Mouse (Mus musculus): ENCODE measurements around the gene Nek6. TPM values are rescaled to one million over a fixed set of nuclear protein-coding genes. Genes with fewer than 3 reads are reported as not detected.

The Nek6 gene
- polyA plus RNA-seq, 1 experiment from 2014 or later = 60.8 TPM

DNA sequence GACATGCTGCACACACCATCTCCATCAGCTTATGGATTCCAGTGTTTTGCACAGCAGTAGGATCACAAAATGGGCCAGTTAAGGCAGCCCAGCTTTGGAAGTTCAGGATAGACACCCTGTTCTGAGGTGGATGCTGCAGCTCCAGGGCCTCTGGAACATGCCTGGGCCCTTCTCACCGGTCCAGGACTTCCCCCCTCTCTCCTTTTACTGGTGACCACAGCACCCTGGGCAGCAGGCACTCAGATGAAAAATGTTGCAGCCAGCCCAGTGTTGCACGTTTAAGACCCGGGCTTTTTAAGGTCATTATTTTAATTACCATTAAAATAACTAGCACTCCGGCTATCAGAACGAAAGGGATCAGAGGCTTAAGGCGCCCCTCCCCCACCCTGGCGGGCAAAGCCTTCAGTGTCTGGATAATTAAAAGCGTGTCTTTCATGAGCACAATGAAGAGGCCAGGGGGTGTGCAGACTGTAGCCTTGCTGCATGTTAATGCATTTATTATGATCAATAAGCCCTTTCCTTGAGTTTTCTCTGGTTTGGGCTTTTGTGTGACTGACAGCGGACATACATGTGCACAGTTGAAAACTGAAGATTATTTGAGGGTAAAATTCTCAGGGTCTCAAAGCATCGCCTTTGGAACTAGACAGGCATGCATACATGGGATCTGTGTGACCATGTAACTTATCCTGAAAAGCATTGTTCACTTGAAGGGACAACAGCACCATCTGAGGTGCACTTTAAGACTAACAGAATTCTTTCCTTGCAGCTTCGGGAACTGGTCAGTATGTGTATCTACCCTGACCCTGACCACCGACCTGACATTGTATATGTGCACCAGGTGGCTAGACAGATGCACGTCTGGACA, 73.3 kb downstream of the Nek6 start:
- Histone ChIP-seq H3K9me3 (replicated peaks) (no peaks in the 10 kb centered on the region), H3K27me3 (no peaks in the 10 kb centered on the region), H3K27ac (no peak overlapping the region), H3K9ac (no peak overlapping the region), H3K4me2 (no peak overlapping the region), H3K4me1 (replicated peaks) (peaks cover 13% of the 10 kb centered on the region), H3K36me3 (peaks cover 40% of the 10 kb centered on the region), H3K4me3 (no peak overlapping the region)
- no peak for ATAC-seq (replicated peaks; ENCODE audit: insufficient number of reproducible peaks, insufficient read depth, low FRiP score, low read depth)
- WGBS = 60% methylated on average over 13 of the region's 13 CpGs

DNA sequence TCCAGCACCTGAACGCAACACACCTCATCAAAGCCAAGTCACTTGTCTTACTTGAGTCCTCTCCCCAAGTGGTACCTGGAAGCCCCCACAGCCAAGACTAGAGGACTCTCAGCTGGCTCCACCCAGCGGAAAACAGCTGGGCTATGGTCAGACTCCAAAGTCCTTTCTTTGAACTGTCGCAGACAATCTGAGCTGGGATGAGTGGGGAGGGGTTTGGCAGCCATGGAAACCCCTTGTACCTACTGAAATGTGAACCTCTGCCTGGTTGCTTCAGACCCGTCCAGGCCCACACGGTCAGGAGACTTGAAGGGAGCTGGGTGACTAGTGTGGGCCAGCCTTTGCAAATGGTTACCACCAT, 73.9 kb downstream of the Nek6 start:
- no peak for ATAC-seq (replicated peaks; ENCODE audit: insufficient number of reproducible peaks, insufficient read depth, low FRiP score, low read depth)
- WGBS = 64% methylated on average over 5 of the region's 5 CpGs
- peaks cover 41% of the 10 kb centered on the region for H3K36me3 ChIP-seq

DNA sequence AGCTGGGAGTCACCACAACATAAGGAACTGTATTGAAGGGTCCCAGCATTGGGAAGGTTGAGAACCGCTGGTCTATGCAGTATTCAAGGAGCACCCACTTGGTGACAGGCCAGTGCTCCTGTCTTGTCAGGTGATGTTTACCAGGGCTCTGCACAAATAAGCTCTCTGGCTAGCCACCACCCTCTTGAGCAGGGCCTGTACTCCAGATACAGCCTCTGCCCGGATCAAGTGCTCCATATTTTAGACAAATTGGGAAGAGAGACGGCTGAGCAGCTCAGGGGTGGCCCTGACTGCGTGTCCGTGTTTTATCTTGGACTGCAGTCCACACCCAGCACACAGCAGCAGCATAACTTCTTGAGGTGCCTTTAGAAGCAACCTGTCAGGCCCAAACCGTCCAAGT, 75.3 kb downstream of the Nek6 start:
- Histone ChIP-seq H3K27ac (peak overlapping the region; percentile 50; the same call in 1 of the 2 replicates), H3K27me3 (no peaks in the 10 kb centered on the region), H3K9ac (no peak overlapping the region), H3K36me3 (peaks cover 41% of the 10 kb centered on the region), H3K4me2 (no peak overlapping the region), H3K4me1 (replicated peaks) (peaks cover 15% of the 10 kb centered on the region), H3K4me3 (no peak overlapping the region), H3K9me3 (replicated peaks) (no peaks in the 10 kb centered on the region)
- 38% methylated on average over 6 of the region's 6 CpGs for WGBS
- no peak for ATAC-seq (replicated peaks; ENCODE audit: insufficient number of reproducible peaks, insufficient read depth, low FRiP score, low read depth)

More for the DNA sequence above, 73.9 kb downstream of the Nek6 start:
- H3K27me3 ChIP-seq = no peaks in the 10 kb centered on the region
- no peak overlapping the region for H3K4me2 ChIP-seq
- no peak overlapping the region for H3K4me3 ChIP-seq
- H3K27ac ChIP-seq = no peak overlapping the region
- H3K4me1 ChIP-seq (replicated peaks) = peaks cover 13% of the 10 kb centered on the region
- no peak overlapping the region for H3K9ac ChIP-seq
- H3K9me3 ChIP-seq (replicated peaks) = no peaks in the 10 kb centered on the region

DNA sequence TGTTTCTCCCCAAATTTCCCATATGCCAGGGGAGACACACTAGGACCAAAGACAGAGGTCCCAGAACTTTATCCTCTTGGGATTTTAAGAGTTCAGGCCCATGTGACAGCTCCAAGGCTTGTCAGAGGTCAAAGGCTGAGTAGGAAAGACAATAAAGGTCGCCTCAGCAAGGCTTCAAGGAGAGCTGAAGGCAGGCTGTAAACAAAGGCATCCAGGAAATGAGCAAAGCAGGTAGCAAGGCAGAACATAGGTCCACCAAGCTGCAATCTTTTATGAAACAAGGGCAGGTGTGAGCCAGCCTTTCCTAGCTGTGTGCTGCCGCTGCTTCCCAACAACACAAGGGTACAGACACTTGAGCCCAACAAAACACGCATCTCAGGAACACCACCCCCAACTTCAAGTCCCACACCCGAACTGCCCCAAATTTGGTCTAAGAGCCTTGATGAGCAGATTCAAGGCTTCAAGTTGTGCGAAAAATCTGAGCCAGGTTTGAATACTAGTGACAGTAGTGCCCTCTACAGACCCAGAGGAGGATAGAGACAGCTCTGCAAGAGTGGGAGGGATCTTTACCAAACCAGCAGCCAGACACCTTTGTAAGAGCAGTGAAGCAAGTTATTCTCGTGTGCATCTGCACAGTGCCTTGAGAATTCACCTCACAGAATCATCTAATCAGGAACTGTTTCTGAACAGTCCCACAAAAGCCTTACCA, 80.5 kb downstream of the Nek6 start:
- H3K27me3 ChIP-seq = no peaks in the 10 kb centered on the region
- H3K9me3 ChIP-seq (replicated peaks) = no peaks in the 10 kb centered on the region
- no peak overlapping the region for H3K4me3 ChIP-seq
- 56% methylated on average over 6 of the region's 6 CpGs for WGBS
- no peak overlapping the region for H3K27ac ChIP-seq
- peaks cover 16% of the 10 kb centered on the region for H3K4me1 ChIP-seq (replicated peaks)
- no peak for ATAC-seq (replicated peaks; ENCODE audit: insufficient number of reproducible peaks, insufficient read depth, low FRiP score, low read depth)
- H3K4me2 ChIP-seq = no peak overlapping the region
- H3K36me3 ChIP-seq = peaks cover 26% of the 10 kb centered on the region
- no peak overlapping the region for H3K9ac ChIP-seq

DNA sequence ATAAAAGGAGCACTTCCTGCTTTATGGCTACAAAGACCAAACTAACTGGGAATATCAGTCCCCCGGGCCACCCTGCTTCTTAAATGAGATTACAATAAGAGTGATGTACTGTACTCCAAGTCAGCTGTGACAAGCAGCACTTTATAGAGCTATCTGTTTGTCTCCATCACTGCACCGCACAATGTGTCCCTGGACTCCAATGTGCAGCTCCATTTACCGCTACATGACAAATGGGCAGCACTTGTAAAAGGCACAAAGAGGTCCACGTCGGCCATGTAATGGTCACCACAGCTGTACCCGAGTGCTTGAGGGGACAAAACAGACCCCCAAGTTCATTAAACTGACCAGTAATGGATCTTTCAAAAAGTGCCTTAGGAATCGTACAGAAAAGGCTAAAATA, 83.4 kb downstream of the Nek6 start:
- H3K4me2 ChIP-seq = no peak overlapping the region
- no peak overlapping the region for H3K4me3 ChIP-seq
- H3K9me3 ChIP-seq (replicated peaks) = no peaks in the 10 kb centered on the region
- peaks cover 9% of the 10 kb centered on the region; the same call in 1 of the 2 replicates for H3K4me1 ChIP-seq (replicated peaks)
- 0 out of 2 replicates have a peak, but pooled peaks cover under 1% of the 10 kb centered on the region for H3K36me3 ChIP-seq
- no peaks in the 10 kb centered on the region for H3K27me3 ChIP-seq
- WGBS = 77% methylated on average over 7 of the region's 7 CpGs
- H3K27ac ChIP-seq = no peak overlapping the region
- ATAC-seq (replicated peaks; ENCODE audit: insufficient number of reproducible peaks, insufficient read depth, low FRiP score, low read depth) = no peak
- no peak overlapping the region for H3K9ac ChIP-seq

DNA sequence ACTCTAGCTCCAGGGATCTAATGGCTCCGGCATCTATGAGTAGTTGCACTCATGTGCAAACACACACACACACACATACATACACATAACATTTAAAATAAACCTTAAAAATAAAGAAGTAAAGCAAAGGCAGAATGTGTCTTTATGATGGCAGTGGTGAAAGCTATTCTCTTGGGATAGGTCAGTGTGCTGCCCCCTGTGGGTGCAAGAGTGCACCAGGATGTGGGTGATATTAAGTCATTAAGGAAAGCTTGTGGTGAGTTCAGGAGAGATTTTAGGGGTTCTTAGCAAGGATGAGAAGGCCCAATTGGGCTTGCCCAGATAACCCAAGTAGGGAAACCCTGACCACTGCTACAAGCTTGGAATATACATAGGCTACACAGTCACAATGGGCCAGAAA, 86.5 kb downstream of the Nek6 start:
- H3K36me3 ChIP-seq = no peaks in the 10 kb centered on the region
- no peak overlapping the region for H3K27ac ChIP-seq
- ATAC-seq (replicated peaks; ENCODE audit: insufficient number of reproducible peaks, insufficient read depth, low FRiP score, low read depth) = no peak
- no peaks in the 10 kb centered on the region for H3K27me3 ChIP-seq
- WGBS = 75% methylated on average over 1 of the region's 1 CpGs
- H3K9ac ChIP-seq = no peak overlapping the region
- no peak overlapping the region for H3K4me3 ChIP-seq
- H3K9me3 ChIP-seq (replicated peaks) = no peaks in the 10 kb centered on the region
- no peak overlapping the region for H3K4me2 ChIP-seq
- H3K4me1 ChIP-seq (replicated peaks) = no peaks in the 10 kb centered on the region; the same call in 1 of the 2 replicates

DNA sequence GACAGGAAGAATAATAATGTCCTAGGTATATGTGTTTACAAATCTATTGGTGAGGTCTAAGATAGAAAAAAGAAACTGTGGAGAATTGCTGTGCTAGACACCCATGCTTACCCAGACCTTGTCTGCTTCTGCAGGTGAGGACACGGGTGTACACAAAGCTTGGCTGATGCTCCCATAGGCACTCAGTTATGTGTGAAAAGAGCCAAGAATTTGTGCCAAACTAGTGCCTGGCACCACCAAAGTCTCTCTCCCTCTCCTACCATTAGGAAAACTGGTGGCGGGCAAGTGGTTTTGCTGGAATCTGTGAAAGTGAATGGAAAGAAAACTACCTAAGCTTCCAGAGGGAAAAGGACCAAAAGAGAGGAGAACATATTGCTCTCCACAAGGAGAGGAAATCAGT, 87.0 kb downstream of the Nek6 start:
- no peak for ATAC-seq (replicated peaks; ENCODE audit: insufficient number of reproducible peaks, insufficient read depth, low FRiP score, low read depth)
- Histone ChIP-seq H3K4me1 (replicated peaks) (no peaks in the 10 kb centered on the region; the same call in 1 of the 2 replicates), H3K4me3 (no peak overlapping the region), H3K27ac (no peak overlapping the region), H3K36me3 (no peaks in the 10 kb centered on the region), H3K9ac (no peak overlapping the region), H3K27me3 (no peaks in the 10 kb centered on the region), H3K9me3 (replicated peaks) (no peaks in the 10 kb centered on the region), H3K4me2 (no peak overlapping the region)
- 95% methylated on average over 2 of the region's 2 CpGs for WGBS

DNA sequence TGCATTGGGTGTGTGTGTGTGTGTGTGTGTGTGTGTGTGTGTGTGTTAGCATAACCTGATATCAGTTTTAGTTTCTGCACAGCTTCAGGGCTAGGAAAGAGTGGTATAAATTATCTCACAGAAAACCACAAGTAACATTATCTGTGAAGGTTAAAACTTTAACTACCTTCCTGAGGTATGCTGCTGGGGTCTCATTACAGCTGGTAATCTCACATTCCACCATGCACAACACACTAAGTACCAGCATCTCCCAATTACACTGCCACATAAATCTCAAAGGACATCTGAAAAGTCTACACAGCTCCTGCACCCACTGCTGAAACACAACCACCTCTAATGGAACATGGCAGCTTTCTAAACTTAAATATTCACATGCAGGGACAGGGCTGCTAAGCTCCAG, 89.4 kb downstream of the Nek6 start:
- no peaks in the 10 kb centered on the region for H3K27me3 ChIP-seq
- H3K4me1 ChIP-seq (replicated peaks) = no peaks in the 10 kb centered on the region; the same call in 1 of the 2 replicates
- H3K4me2 ChIP-seq = no peak overlapping the region
- no peak overlapping the region for H3K9ac ChIP-seq
- no peak for ATAC-seq (replicated peaks; ENCODE audit: insufficient number of reproducible peaks, insufficient read depth, low FRiP score, low read depth)
- no peak overlapping the region for H3K27ac ChIP-seq
- no peak overlapping the region for H3K4me3 ChIP-seq
- H3K36me3 ChIP-seq = no peaks in the 10 kb centered on the region
- H3K9me3 ChIP-seq (replicated peaks) = no peaks in the 10 kb centered on the region

DNA sequence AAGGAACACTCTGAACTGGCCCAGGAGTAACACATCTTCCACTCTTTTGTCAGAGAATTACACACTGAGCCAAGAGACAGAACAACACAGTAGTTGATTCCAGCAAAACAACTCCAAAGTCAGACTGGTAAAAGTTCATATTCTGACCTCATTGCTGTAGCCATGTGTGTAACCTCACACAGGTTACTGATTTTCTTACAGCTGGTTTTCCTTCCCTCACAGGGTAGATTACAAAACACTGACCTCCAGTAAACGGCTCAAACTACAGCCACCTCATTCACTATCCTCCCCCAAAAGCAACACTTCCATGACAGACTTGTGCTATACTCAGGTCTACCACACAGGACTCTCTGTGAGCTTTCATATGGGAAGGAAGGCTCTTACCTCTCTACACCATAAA, 96.3 kb downstream of the Nek6 start:
- no peak overlapping the region for H3K4me2 ChIP-seq
- H3K36me3 ChIP-seq = peaks cover 6% of the 10 kb centered on the region
- H3K9me3 ChIP-seq (replicated peaks) = no peaks in the 10 kb centered on the region
- H3K27ac ChIP-seq = no peak overlapping the region
- no peak overlapping the region for H3K4me3 ChIP-seq
- H3K9ac ChIP-seq = no peak overlapping the region
- no peaks in the 10 kb centered on the region for H3K27me3 ChIP-seq
- ATAC-seq (replicated peaks; ENCODE audit: insufficient number of reproducible peaks, insufficient read depth, low FRiP score, low read depth) = no peak
- WGBS = 82% methylated on average over 1 of the region's 1 CpGs
- H3K4me1 ChIP-seq (replicated peaks) = peaks cover 5% of the 10 kb centered on the region; the same call in 1 of the 2 replicates

DNA sequence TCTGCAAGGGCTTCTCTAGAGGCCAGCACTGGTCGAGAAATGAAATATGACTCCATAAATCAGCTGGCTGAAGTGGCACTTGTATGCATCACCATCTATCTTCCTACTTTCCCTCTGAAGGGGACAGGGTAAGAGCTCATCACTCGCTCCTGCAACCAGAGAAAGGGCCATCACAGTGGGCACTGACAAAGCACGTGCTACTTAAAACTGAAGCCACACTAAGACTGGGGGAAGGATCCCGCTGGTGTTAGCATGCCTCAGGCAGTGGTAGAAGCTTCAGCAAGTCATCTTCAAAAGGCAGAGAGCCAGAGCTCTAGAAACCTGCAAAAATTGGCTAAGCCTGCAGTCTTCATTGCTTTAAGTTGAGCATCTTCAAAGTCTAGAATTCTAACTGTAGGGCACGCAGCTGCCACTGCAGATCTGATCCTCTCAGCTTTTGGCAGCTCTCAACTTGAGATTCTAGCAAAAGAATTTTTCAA, 97.4 kb downstream of the Nek6 start:
- Histone ChIP-seq H3K4me3 (no peak overlapping the region), H3K27ac (no peak overlapping the region), H3K4me2 (no peak overlapping the region), H3K4me1 (replicated peaks) (peaks cover 5% of the 10 kb centered on the region), H3K27me3 (no peaks in the 10 kb centered on the region), H3K9me3 (replicated peaks) (no peaks in the 10 kb centered on the region), H3K9ac (no peak overlapping the region), H3K36me3 (peaks cover 11% of the 10 kb centered on the region)
- WGBS = 69% methylated on average over 5 of the region's 5 CpGs
- no peak for ATAC-seq (replicated peaks; ENCODE audit: insufficient number of reproducible peaks, insufficient read depth, low FRiP score, low read depth)

DNA sequence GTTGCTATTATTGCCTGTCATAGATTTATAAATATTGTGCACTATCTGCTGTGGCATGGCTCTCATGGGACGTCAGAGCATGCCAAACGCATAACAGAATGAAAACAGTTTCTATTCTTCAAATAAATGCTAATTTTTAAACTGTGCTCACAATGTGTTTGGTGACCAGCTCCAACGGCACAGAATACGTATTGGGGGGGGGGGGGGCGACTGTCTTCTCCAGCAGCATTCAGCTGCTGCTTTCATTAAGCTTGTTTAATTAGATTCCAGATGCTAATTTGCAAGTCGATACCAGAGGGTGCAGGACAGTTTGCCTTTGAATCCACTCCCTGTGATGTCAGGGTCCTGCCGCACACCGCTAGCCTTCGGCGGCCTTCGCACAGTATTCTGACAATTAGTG, 97.9 kb downstream of the Nek6 start:
- peaks cover 5% of the 10 kb centered on the region for H3K4me1 ChIP-seq (replicated peaks)
- H3K27ac ChIP-seq = no peak overlapping the region
- H3K27me3 ChIP-seq = no peaks in the 10 kb centered on the region
- 87% methylated on average over 11 of the region's 11 CpGs for WGBS
- ATAC-seq (replicated peaks; ENCODE audit: insufficient number of reproducible peaks, insufficient read depth, low FRiP score, low read depth) = no peak
- peaks cover 11% of the 10 kb centered on the region for H3K36me3 ChIP-seq
- no peak overlapping the region for H3K4me3 ChIP-seq
- H3K9ac ChIP-seq = no peak overlapping the region
- no peaks in the 10 kb centered on the region for H3K9me3 ChIP-seq (replicated peaks)
- no peak overlapping the region for H3K4me2 ChIP-seq

Data from heart, embryonic 15.5 days (tissue).